Mouse (Mus musculus): ENCODE measurements at regions not wholly inside any gene's neighbourhood (a gene's known extent, or its start where the extent isn't known, plus 50 kb on each side); places are given as distances from the start of the nearest gene placed in this dataset.

- peak; percentile 56 for DNase-seq (ENCODE audit: extremely low spot score, low read depth, low spot score)
Measured at GRCm38 (mm10) chr13:83450820-83451219, 53.0 kb upstream of the Mef2c start.

DNA sequence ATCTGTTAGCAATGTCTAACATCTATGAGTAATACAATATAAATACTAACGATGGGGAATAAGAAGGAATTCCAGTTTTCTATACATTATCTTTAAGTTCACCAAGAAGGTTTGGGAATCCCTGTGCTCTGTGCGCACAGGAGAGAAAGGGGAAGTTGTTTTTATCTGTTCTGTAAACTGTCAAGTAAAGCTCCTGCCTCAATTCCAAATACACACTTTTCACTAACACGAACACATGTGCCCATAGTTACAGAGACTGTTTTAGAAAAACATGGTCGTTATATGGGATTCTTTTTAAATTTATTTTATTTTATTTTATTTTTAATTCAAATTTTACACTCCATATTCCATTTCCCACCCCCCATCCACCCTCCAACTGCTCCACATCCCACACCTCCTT lies 50.8 kb upstream of the Mef2c start:
- no peak for DNase-seq (ENCODE audit: extremely low spot score, low read depth, low spot score)

Data from hindlimb bud, embryonic 11.5 days (tissue).